Mouse (Mus musculus) cerebellum, adult 2 months (tissue): Measurements from ENCODE around the gene 1700001L19Rik. TPM values are rescaled to one million over a fixed set of nuclear protein-coding genes. Genes with fewer than 3 reads are reported as not detected.

Source experiments
- DNase-seq, 2 experiments: peaks; one replicate each; pipeline ENCODE4 v3.0.0; 2021
- H3K27ac ChIP-seq: fragments of 200-500 bp; 2 replicates; pipeline ENCODE4 v1.5.1; 2012; ENCODE audit warnings: low read length, control low read depth, inconsistent platforms; ENCODE audit not compliant: insufficient read depth
- H3K27me3 ChIP-seq: fragments of 200-500 bp; 2 replicates; pipeline ENCODE4 v1.6.1; 2012; ENCODE audit warnings: inconsistent platforms, mild to moderate bottlenecking, low read length, moderate library complexity; ENCODE audit not compliant: control insufficient read depth, insufficient read depth
- H3K4me1 ChIP-seq: fragments of 200-500 bp; 2 replicates; pipeline ENCODE4 v1.6.1; 2011; ENCODE audit warnings: low read length; ENCODE audit not compliant: control insufficient read depth, insufficient read depth
- H3K4me3 ChIP-seq: fragments of 200-500 bp; replicated peaks from 2 replicates; pipeline ENCODE3; 2011; ENCODE audit warnings: mild to moderate bottlenecking, low read depth, low read length, control low read depth; ENCODE audit not compliant: insufficient read depth
- CTCF ChIP-seq: fragments of 200-500 bp; IDR thresholded peaks from 2 replicates; pipeline ENCODE4 v1.5.1; 2011; ENCODE audit warnings: low read depth, mild to moderate bottlenecking, control low read depth, low read length, moderate library complexity, borderline replicate concordance; ENCODE audit not compliant: insufficient read depth
- POLR2A ChIP-seq: fragments of 200-500 bp; IDR thresholded peaks from 2 replicates; pipeline ENCODE4 v1.6.1; 2011; ENCODE audit warnings: low read length, control low read depth, borderline replicate concordance; ENCODE audit not compliant: insufficient read depth
- WGBS: fragments of 180-500 bp; shearing (Covaris S2); methylation state at CpG from one replicate; pipeline ENCODE4 v1.1.7; 2018; 5-methylcytosine and 5-hydroxymethylcytosine counted together
- polyA plus RNA-seq: library from polyadenylated mRNA; depleted of rRNA; stranded (reverse); fragments of >200 nt; gene quantifications from 2 replicates; pipeline ENCODE4 v1.2.3, GENCODE M21; 2012; rRNA removed

1700001L19Rik gene
- polyA plus RNA-seq, 1 experiment: 3.3 TPM

DNA sequence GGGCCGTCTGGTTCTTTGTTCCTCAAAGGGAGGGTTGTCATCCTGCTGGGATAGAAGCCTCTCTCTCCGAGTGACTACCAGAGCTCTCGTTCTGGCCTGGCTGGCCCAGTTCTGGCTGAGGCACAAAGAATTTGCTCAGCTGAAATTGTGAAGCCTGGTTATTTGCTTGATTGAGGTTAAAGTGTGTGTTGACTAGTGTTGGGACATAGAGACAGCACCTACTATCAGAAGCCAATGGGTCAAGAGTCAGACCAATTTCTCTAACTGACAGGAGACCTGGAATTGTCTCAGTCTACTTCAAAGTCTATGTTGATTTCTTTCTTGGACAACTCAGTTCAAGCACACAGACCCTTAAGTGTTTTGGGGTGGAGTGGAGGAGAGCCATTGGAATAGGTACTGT lies 29.8 kb downstream of the 1700001L19Rik start:
- 35% methylated on average over 3 of the region's 3 CpGs for WGBS
- no peaks in the 10 kb centered on the region for H3K4me1 ChIP-seq
- no peak overlapping the region for H3K27ac ChIP-seq
- H3K27me3 ChIP-seq: no peaks in the 10 kb centered on the region
- TF ChIP-seq POLR2A (no peak), CTCF (no peak)
- no peak for DNase-seq
- H3K4me3 ChIP-seq: no peak overlapping the region

DNA sequence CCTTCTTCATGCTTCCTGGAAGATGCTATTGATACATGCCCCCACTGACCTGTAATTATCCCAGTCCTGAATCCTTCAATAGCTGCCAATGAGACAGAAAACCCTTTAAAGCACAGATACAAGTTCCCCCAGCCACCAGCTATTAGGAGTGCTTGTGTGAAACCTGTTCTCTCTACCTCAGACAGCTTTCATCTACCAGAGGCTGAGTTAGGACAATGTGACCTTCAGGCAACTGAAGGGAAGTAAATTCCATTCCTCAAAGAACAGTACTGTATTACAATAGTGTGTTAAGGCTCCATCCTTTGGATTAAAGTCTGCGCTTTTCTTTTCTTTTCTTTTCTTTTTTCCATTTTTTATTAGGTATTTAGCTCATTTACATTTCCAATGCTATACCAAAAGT lies 45.6 kb downstream of the 1700001L19Rik start:
- H3K27me3 ChIP-seq: no peaks in the 10 kb centered on the region
- 100% methylated on average over 1 of the region's 1 CpGs for WGBS
- no peak for TF ChIP-seq POLR2A
- no peak for TF ChIP-seq CTCF
- H3K4me1 ChIP-seq: no peaks in the 10 kb centered on the region
- H3K27ac ChIP-seq: no peak overlapping the region
- no peak for DNase-seq
- no peak overlapping the region for H3K4me3 ChIP-seq

Other genes with a start within 250 kb of the 1700001L19Rik start
- 12.5 and 13.6 TPM in 2 replicates for gene Mtrr, start 15.3 kb upstream of the 1700001L19Rik start, polyA plus RNA-seq
- gene Fastkd3, start 15.2 kb upstream of the 1700001L19Rik start, polyA plus RNA-seq: 19.5 and 19.6 TPM in 2 replicates